Mouse (Mus musculus): ENCODE data around the gene Gm43064.

DNA sequence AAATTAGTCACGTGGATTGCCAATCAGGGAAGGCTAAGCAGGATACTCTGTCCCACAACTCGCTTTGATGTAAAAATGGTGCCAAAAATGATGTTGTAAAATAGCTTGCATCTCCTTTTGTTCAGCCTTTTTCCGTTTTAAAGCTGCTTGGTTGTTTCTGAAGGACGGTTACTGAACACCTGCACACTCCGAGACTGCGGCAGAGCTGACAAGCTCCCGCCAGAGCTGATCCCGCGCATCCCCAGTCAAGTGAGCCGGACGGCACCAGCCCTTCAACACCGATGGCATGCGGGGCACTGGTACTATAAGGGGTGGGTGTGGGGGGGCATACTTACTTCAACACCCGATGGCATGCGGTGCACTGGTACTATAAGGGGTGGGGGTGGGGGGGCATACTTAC is 35.4 kb upstream of the Gm43064 start:
- TF ChIP-seq CTCF (IDR thresholded peaks at IDR 0.05; ENCODE audit: low read depth, low read length) (no peak), POLR2A (IDR thresholded peaks at IDR 0.05; ENCODE audit: borderline replicate concordance, low read depth, low read length) (no peak)

Data from bone marrow macrophage, adult 2 months (primary cell).